Mouse (Mus musculus) heart, adult 2 months (tissue): ENCODE measurements at regions not wholly inside any gene's neighbourhood (a gene's known extent, or its start where the extent isn't known, plus 50 kb on each side); places are given as distances from the start of the nearest gene placed in this dataset.

Experiments
- CTCF ChIP-seq: fragments of 200-600 bp; IDR thresholded peaks from 2 replicates; pipeline ENCODE4 v1.8.1; 2022; ENCODE audit warnings: antibody characterized with exemption, mild to moderate bottlenecking, moderate library complexity
- POLR2A ChIP-seq: fragments of 200-500 bp; IDR thresholded peaks from 2 replicates; pipeline ENCODE4 v1.6.1; 2011; ENCODE audit warnings: mild to moderate bottlenecking, low read depth, low read length, control low read depth; ENCODE audit not compliant: insufficient read depth

- TF ChIP-seq POLR2A (no peak), CTCF (no peak)
These were observed 103.0 kb downstream of the Efnb2 start for GRCm38 (mm10) chr8:8558050-8558449.
